Mouse (Mus musculus): Measurements from ENCODE around the gene Tdp1. TPM values are rescaled to one million over a fixed set of nuclear protein-coding genes. Genes with fewer than 3 reads are reported as not detected.
A peak's percentile ranks its signal among the peaks of the same experiment; 100 is the strongest.

Gene Tdp1
- polyA plus RNA-seq, 1 experiment from 2014 or later, result 30.5 TPM

DNA sequence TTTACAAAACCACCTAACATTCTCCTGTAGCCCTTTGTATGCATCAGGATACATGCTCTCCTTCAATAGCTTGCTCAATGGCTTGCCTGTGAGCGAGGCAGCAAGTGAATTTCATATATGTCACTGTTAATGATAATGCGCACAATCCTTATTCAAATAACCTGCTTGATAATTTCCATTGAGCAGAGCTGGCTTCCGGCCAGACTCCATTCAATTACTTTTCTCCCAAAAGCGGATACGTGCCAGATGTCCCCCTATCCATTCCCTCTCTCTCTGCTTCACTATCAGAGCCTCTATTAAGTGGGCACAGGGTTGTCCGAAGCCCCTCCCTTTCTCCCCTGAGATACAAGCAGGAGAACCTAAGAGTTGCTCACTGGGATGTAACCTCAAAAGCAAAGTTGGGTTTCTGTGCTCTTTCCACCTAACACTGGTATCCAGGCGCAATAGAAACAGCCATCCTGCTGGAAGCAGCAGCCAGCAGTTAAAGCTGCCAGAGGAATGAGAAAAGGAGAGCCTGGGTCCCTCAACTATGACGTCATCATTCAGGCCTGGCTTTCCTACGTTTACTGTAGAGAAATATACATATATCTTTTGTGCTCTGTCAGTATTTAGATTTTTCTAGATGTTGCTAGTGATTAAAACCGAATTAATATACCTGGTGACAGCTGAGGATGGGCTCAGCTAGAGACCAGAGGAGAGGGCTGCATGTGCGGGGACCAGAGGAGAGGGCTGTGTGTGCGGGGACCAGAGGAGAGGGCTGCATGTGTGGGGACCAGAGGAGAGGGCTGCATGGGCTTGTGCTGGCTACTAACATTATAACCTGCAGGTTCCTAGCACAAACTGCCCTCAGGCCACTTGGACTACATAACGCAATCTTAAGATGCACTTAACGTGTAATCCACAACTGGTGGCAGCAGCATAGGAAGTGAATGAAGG, 30.7 kb upstream of the Tdp1 start:
- H3K4me1 ChIP-seq (ENCODE audit: control insufficient read depth in 2 of 2, insufficient read depth in 2 of 2, low read length in 2 of 2), result no peaks in the 10 kb centered on the region; a peak in 1 of 4 replicates
- no peak overlapping the region for H3K4me3 ChIP-seq (ENCODE audit: control insufficient read depth in 1 of 2, insufficient read depth in 1 of 2, low read depth in 1 of 2, low read length in 2 of 2)
- H3K9me3 ChIP-seq (ENCODE audit: control insufficient read depth, low read length), result no peaks in the 10 kb centered on the region
- H3K27me3 ChIP-seq (ENCODE audit: control insufficient read depth, insufficient read depth, low read length), result no peaks in the 10 kb centered on the region
- 76% methylated on average over 14 of the region's 14 CpGs for WGBS
- ATAC-seq (ENCODE audit: insufficient number of reproducible peaks, insufficient read depth, low FRiP score, low read depth), result no peak
- H3K27ac ChIP-seq (replicated peaks in 1 of 2; ENCODE audit: control insufficient read depth in 1 of 2, insufficient read depth in 1 of 2, low read depth in 2 of 2, low read length in 2 of 2), result no peak overlapping the region
- H3K9ac ChIP-seq (ENCODE audit: low read length), result no peak overlapping the region
- no peaks in the 10 kb centered on the region for H3K36me3 ChIP-seq (ENCODE audit: control insufficient read depth, insufficient read depth, low read length)
- H3K4me2 ChIP-seq (ENCODE audit: low read length), result no peak overlapping the region

DNA sequence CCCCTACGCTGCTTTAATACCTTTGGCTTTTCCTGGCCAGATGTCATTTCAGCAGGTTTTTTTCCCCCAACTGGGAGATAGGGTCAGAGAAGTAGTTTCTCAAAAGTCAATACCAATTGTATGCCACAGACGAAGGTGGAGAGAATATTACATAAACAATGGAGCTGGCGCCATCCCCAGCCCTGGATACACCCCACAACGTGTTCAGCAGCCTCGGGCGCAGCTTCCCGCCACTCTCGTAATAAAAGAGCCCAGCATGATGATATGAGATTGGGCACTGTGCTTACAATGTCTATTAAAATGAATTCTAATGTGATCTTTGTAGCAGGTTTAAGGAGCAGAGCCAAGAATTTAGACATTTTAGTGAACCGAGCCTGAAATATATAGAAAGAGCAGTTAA, 28.3 kb upstream of the Tdp1 start:
- no peak for ATAC-seq (ENCODE audit: insufficient number of reproducible peaks, insufficient read depth, low FRiP score, low read depth)
- no peaks in the 10 kb centered on the region for H3K9me3 ChIP-seq (ENCODE audit: control insufficient read depth, low read length)
- no peak overlapping the region for H3K27ac ChIP-seq (replicated peaks in 1 of 2; ENCODE audit: control insufficient read depth in 1 of 2, insufficient read depth in 1 of 2, low read depth in 2 of 2, low read length in 2 of 2)
- no peak overlapping the region for H3K4me2 ChIP-seq (ENCODE audit: low read length)
- WGBS, result 87% methylated on average over 9 of the region's 9 CpGs
- no peak overlapping the region for H3K9ac ChIP-seq (ENCODE audit: low read length)
- H3K4me1 ChIP-seq (ENCODE audit: control insufficient read depth in 2 of 2, insufficient read depth in 2 of 2, low read length in 2 of 2), result peaks cover 0 to 2% of the 10 kb centered on the region in 2 experiments; a peak in 2 of 4 replicates
- no peaks in the 10 kb centered on the region for H3K27me3 ChIP-seq (ENCODE audit: control insufficient read depth, insufficient read depth, low read length)
- no peaks in the 10 kb centered on the region for H3K36me3 ChIP-seq (ENCODE audit: control insufficient read depth, insufficient read depth, low read length)
- no peak overlapping the region for H3K4me3 ChIP-seq (ENCODE audit: control insufficient read depth in 1 of 2, insufficient read depth in 1 of 2, low read depth in 1 of 2, low read length in 2 of 2)

DNA sequence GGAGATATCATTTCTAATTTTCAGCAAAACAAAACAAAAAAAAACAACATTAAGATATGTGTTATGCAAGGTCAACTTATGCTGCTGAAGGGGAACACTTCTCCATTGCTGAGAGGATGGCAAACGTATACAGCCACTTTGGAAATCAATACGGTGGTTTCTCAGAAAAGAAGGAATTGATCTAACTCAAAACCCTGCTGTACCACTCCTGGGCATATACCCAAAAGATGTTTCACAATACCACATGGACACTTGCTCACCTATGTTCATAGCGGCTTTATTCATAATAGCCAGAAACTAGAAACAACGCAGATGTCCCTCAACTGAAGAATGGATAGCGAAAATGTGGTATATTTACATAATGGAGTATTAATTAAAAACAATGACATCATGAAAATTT, 25.7 kb upstream of the Tdp1 start:
- Histone ChIP-seq H3K36me3 (ENCODE audit: control insufficient read depth, insufficient read depth, low read length) (no peaks in the 10 kb centered on the region), H3K27me3 (ENCODE audit: control insufficient read depth, insufficient read depth, low read length) (no peaks in the 10 kb centered on the region), H3K4me1 (ENCODE audit: control insufficient read depth in 2 of 2, insufficient read depth in 2 of 2, low read length in 2 of 2) (peaks cover 3 to 4% of the 10 kb centered on the region in 2 experiments; a peak in 2 of 4 replicates), H3K9ac (ENCODE audit: low read length) (no peak overlapping the region), H3K4me2 (ENCODE audit: low read length) (no peak overlapping the region), H3K27ac (replicated peaks in 1 of 2; ENCODE audit: control insufficient read depth in 1 of 2, insufficient read depth in 1 of 2, low read depth in 2 of 2, low read length in 2 of 2) (no peak overlapping the region), H3K9me3 (ENCODE audit: control insufficient read depth, low read length) (no peaks in the 10 kb centered on the region), H3K4me3 (ENCODE audit: control insufficient read depth in 1 of 2, insufficient read depth in 1 of 2, low read depth in 1 of 2, low read length in 2 of 2) (no peak overlapping the region)
- WGBS, result 92% methylated on average over 5 of the region's 5 CpGs
- no peak for ATAC-seq (ENCODE audit: insufficient number of reproducible peaks, insufficient read depth, low FRiP score, low read depth)

DNA sequence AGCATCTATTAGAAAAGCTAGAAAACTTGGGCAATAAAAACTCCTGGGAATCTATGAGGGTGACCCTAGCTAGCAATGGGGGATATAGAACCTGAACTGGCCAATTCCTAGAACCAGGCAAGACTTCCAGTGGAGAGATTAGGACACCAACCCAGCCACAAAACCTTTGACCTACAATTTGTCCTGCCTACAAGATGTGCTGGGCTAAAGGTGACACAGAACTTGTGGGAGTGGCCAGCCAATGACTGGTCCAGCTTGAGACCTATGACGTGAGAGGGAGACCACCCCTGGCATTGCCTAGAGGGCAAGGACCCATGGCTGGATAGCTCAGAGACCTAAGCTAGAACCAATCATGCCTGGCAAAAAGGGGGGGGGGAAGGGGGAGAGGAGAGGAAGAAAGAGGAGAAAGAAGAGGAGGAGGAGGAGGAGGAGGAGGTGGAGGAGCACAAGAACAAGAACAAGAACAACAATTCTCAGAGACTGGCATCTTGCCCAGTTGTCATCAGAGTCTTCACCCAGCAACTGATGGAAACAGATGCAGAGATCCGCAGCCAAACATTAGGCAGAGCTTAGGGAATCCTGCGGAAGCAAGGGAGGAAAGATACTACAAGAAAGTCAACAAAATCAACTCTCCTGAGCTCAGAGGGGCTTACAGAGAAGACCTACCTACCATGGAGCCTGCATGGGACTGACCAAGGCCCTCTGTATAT, 24.8 kb upstream of the Tdp1 start:
- Histone ChIP-seq H3K36me3 (ENCODE audit: control insufficient read depth, insufficient read depth, low read length) (no peaks in the 10 kb centered on the region), H3K9me3 (ENCODE audit: control insufficient read depth, low read length) (no peaks in the 10 kb centered on the region), H3K4me2 (ENCODE audit: low read length) (no peak overlapping the region), H3K27me3 (ENCODE audit: control insufficient read depth, insufficient read depth, low read length) (no peaks in the 10 kb centered on the region), H3K27ac (replicated peaks in 1 of 2; ENCODE audit: control insufficient read depth in 1 of 2, insufficient read depth in 1 of 2, low read depth in 2 of 2, low read length in 2 of 2) (no peak overlapping the region), H3K4me1 (ENCODE audit: control insufficient read depth in 2 of 2, insufficient read depth in 2 of 2, low read length in 2 of 2) (peaks cover 3 to 4% of the 10 kb centered on the region in 2 experiments; a peak in 2 of 4 replicates), H3K4me3 (ENCODE audit: control insufficient read depth in 1 of 2, insufficient read depth in 1 of 2, low read depth in 1 of 2, low read length in 2 of 2) (no peak overlapping the region), H3K9ac (ENCODE audit: low read length) (no peak overlapping the region)
- 0 out of 2 replicates have a peak, but pooled peaks have one; percentile 31 for ATAC-seq (ENCODE audit: insufficient number of reproducible peaks, insufficient read depth, low FRiP score, low read depth)
- 65% methylated on average over 3 of the region's 3 CpGs for WGBS

DNA sequence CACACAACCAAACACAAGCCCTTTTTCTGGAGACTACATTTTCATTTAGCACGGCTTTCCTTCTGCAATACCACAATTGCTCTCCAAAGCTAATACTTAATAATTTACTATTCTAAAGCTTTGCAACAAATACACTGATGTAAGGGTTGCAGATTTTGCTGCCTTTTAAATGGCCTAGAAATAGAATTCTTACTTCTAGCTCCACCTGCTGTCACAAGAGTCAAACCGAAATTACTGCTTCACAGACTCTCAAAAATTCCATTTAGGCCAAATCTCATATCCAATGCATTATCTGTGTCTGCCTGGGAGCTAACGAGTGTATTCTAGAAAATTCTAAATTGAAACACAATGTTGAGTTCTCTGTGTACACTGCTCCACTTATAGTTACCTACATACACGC, 23.3 kb upstream of the Tdp1 start:
- Histone ChIP-seq H3K27me3 (ENCODE audit: control insufficient read depth, insufficient read depth, low read length) (no peaks in the 10 kb centered on the region), H3K36me3 (ENCODE audit: control insufficient read depth, insufficient read depth, low read length) (no peaks in the 10 kb centered on the region), H3K9ac (ENCODE audit: low read length) (no peak overlapping the region), H3K4me1 (ENCODE audit: control insufficient read depth in 2 of 2, insufficient read depth in 2 of 2, low read length in 2 of 2) (peaks cover 3 to 7% of the 10 kb centered on the region in 2 experiments; a peak in 1 of 4 replicates), H3K4me2 (ENCODE audit: low read length) (no peak overlapping the region), H3K27ac (replicated peaks in 1 of 2; ENCODE audit: control insufficient read depth in 1 of 2, insufficient read depth in 1 of 2, low read depth in 2 of 2, low read length in 2 of 2) (0 out of 4 replicates have a peak overlapping the region, but pooled peaks have one; percentile 10 to 21), H3K9me3 (ENCODE audit: control insufficient read depth, low read length) (no peaks in the 10 kb centered on the region), H3K4me3 (ENCODE audit: control insufficient read depth in 1 of 2, insufficient read depth in 1 of 2, low read depth in 1 of 2, low read length in 2 of 2) (no peak overlapping the region)
- WGBS, result 72% methylated on average over 4 of the region's 4 CpGs
- ATAC-seq (ENCODE audit: insufficient number of reproducible peaks, insufficient read depth, low FRiP score, low read depth), result no peak

DNA sequence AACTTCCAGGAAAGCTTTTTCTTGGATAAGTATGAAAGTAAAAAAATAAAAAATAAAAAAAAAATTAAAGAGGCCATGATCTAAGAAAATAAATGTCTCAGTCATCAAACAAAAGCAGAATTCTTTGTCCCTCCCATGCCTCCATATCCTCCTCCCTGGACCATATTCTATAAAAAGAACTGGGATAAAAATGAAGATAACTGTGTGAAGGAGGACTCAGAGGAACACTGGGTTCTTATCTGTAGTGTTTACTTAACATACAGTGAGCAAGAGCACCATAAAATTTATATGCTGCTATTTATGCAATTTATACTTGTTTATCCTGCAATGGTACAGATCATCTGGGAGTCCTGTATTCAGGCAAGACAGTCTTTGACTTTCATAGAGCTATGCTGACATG, 19.7 kb upstream of the Tdp1 start:
- Histone ChIP-seq H3K4me1 (ENCODE audit: control insufficient read depth in 2 of 2, insufficient read depth in 2 of 2, low read length in 2 of 2) (peaks cover 3 to 7% of the 10 kb centered on the region in 2 experiments; a peak in 1 of 4 replicates), H3K9ac (ENCODE audit: low read length) (no peak overlapping the region), H3K27me3 (ENCODE audit: control insufficient read depth, insufficient read depth, low read length) (no peaks in the 10 kb centered on the region), H3K4me2 (ENCODE audit: low read length) (no peak overlapping the region), H3K9me3 (ENCODE audit: control insufficient read depth, low read length) (no peaks in the 10 kb centered on the region), H3K36me3 (ENCODE audit: control insufficient read depth, insufficient read depth, low read length) (no peaks in the 10 kb centered on the region), H3K27ac (replicated peaks in 1 of 2; ENCODE audit: control insufficient read depth in 1 of 2, insufficient read depth in 1 of 2, low read depth in 2 of 2, low read length in 2 of 2) (no peak overlapping the region), H3K4me3 (ENCODE audit: control insufficient read depth in 1 of 2, insufficient read depth in 1 of 2, low read depth in 1 of 2, low read length in 2 of 2) (no peak overlapping the region)
- no peak for ATAC-seq (ENCODE audit: insufficient number of reproducible peaks, insufficient read depth, low FRiP score, low read depth)

DNA sequence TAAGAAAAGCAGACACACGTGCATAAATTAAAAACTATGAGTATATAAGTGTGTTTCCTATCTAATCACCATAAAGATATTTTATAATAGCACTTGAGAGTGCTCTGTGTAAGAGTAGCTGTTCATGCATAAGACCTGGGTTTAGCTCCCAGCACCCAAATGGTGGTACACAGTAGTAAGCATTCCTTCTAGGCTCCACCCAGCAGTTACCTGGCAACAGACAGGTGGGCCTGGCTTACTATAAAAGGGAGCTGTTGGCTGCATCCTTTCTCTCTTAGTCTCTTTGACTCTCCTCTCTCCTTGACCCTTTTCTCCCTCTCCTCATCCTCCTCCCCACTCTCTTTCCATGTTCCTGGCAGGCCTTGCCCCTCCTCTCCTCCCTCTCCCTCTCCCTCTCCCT, 15.5 kb upstream of the Tdp1 start:
- Histone ChIP-seq H3K9me3 (ENCODE audit: control insufficient read depth, low read length) (no peaks in the 10 kb centered on the region), H3K36me3 (ENCODE audit: control insufficient read depth, insufficient read depth, low read length) (no peaks in the 10 kb centered on the region), H3K4me1 (ENCODE audit: control insufficient read depth in 2 of 2, insufficient read depth in 2 of 2, low read length in 2 of 2) (peaks cover 0 to 2% of the 10 kb centered on the region in 2 experiments; a peak in 1 of 4 replicates), H3K9ac (ENCODE audit: low read length) (no peak overlapping the region), H3K4me2 (ENCODE audit: low read length) (no peak overlapping the region), H3K27ac (replicated peaks in 1 of 2; ENCODE audit: control insufficient read depth in 1 of 2, insufficient read depth in 1 of 2, low read depth in 2 of 2, low read length in 2 of 2) (no peak overlapping the region), H3K4me3 (ENCODE audit: control insufficient read depth in 1 of 2, insufficient read depth in 1 of 2, low read depth in 1 of 2, low read length in 2 of 2) (no peak overlapping the region), H3K27me3 (ENCODE audit: control insufficient read depth, insufficient read depth, low read length) (no peaks in the 10 kb centered on the region)
- no peak for ATAC-seq (ENCODE audit: insufficient number of reproducible peaks, insufficient read depth, low FRiP score, low read depth)
- WGBS, result 86% methylated on average over 1 of the region's 1 CpGs

Measured in heart, embryonic 14.5 days (tissue).